Mouse (Mus musculus) E14TG2a.4 (cell line): ENCODE results near the gene Ddx1.
"Not testable (repeated sequence)": the region's sequence is repeated elsewhere in the genome, so short reads cannot be mapped to it uniquely, and the experiment has no call there.

ENCODE experiments used
- H3K27me3 ChIP-seq: 2 replicates; pipeline ENCODE4 v1.6.1; 2014; ENCODE audit warnings: low read length, control low read depth; ENCODE audit not compliant: insufficient read depth
- H3K36me3 ChIP-seq: 2 replicates; pipeline ENCODE4 v1.6.1; 2014; ENCODE audit warnings: low read length, control low read depth; ENCODE audit not compliant: insufficient read depth
- H3K4me1 ChIP-seq: replicated peaks from 2 replicates; pipeline ENCODE4 v1.6.1; 2014; ENCODE audit warnings: low read depth, low read length, control low read depth
- H3K4me3 ChIP-seq: replicated peaks from 2 replicates; pipeline ENCODE4 v1.5.1; 2014; ENCODE audit warnings: mild to moderate bottlenecking, low read length
- H3K9me3 ChIP-seq: 2 replicates; pipeline ENCODE4 v1.6.1; 2014; ENCODE audit warnings: low read length, control low read depth
- CTCF ChIP-seq: conservative IDR thresholded peaks from 2 replicates; pipeline ENCODE4 v1.5.1; 2014; ENCODE audit warnings: low read length
- NANOG ChIP-seq: IDR thresholded peaks from 2 replicates; pipeline ENCODE4 v1.6.1; 2014; ENCODE audit warnings: borderline replicate concordance, low read length, mixed read lengths
- POU5F1 ChIP-seq: IDR thresholded peaks from 2 replicates; pipeline ENCODE4 v1.6.1; 2014; ENCODE audit warnings: low read length, borderline replicate concordance

Gene Ddx1

DNA sequence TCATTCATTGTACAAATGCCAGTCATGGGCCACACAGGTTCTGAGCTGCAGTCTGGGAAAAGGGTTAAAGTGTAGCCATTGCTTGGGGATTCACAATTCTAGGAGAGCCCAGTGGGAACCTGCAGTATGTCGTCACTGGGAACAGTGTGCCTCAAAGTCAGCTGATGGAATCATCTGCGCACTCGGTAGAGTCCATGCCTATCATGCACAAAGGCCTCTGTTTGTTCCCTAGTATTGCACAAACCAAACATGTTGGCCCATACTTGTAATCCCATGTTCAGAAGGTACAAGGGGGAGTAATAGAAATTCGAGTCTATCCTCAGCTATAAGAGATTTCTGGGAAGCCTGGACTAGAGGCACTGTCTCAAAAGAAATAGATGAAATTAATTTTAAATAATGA is 52.9 kb downstream of the Ddx1 start:
- no peaks in the 10 kb centered on the region for H3K4me1 ChIP-seq
- H3K4me3 ChIP-seq = no peak overlapping the region
- TF ChIP-seq POU5F1 = no peak
- no peak for TF ChIP-seq NANOG
- TF ChIP-seq CTCF = no peak

DNA sequence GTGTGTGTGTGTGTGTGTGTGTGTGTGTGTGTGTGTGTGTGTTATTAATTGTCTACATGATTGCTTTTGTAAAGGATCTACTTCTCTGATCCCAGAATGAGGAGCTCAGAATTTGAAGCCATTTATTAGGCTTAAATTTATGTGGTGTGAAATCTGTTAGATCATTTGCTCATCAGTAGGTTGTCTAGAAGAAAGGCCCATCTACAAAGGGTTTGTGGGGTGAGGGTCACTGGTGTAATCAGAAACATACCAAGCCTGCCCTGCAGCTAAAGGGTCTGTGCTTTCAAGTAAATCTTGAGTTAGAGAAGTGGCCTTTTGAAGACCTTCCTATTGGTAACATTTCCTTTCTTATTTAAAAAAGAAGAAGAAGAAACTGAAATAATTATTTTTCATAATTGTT is 53.5 kb downstream of the Ddx1 start:
- Histone ChIP-seq H3K9me3 (no peaks in the 10 kb centered on the region), H3K4me1 (no peaks in the 10 kb centered on the region), H3K4me3 (no peak overlapping the region), H3K36me3 (no peaks in the 10 kb centered on the region), H3K27me3 (peaks cover 6% of the 10 kb centered on the region; the same call in 1 of the 2 replicates)
- no peak for TF ChIP-seq NANOG
- TF ChIP-seq CTCF = no peak
- no peak for TF ChIP-seq POU5F1

More for the DNA sequence above, 52.9 kb downstream of the Ddx1 start:
- H3K27me3 ChIP-seq = peaks cover 7% of the 10 kb centered on the region; the same call in 1 of the 2 replicates
- no peaks in the 10 kb centered on the region for H3K9me3 ChIP-seq
- no peaks in the 10 kb centered on the region for H3K36me3 ChIP-seq

DNA sequence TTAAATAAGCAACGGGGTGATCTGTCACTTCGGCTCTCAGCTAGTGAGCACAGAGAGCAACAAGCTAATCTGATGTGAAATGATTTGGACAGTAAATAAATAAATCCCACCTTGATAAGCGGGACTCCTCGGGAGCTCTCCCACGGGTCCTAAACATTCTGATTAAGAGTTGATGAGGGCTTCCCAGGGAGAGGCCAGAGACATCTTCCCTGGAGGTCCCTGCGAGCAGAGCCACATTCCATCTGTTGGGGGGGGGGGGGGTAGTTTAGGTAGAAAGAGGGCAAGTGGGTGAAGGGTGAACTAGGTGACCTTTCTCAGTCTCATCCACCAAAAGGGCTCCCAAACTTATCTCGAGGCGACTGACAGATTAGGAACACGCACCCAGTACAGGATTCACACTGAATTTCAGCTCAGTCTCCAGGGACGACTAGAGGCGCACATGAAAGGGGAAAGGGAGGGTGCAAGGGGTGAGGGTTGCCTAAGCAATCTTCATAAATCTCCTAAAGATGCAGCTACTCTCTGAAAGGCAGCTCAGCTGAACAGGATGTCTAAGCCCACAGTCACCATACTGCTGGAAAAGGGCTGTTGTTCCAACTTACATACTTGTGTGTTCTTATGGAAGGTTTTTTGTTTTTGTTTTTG is 60.8 kb downstream of the Ddx1 start:
- peaks cover 32% of the 10 kb centered on the region for H3K4me1 ChIP-seq
- TF ChIP-seq NANOG = no peak
- no peak for TF ChIP-seq POU5F1
- no peak for TF ChIP-seq CTCF
- H3K36me3 ChIP-seq = no peaks in the 10 kb centered on the region
- no peak overlapping the region for H3K4me3 ChIP-seq
- peaks cover 24% of the 10 kb centered on the region for H3K27me3 ChIP-seq
- no peaks in the 10 kb centered on the region for H3K9me3 ChIP-seq

GRCm38 (mm10) chr12:13186209-13186608 is 62.8 kb downstream of the Ddx1 start:
- Histone ChIP-seq H3K4me3 (no peak overlapping the region), H3K27me3 (peaks cover 37% of the 10 kb centered on the region), H3K36me3 (no peaks in the 10 kb centered on the region), H3K4me1 (peaks cover 38% of the 10 kb centered on the region), H3K9me3 (no peaks in the 10 kb centered on the region)
- TF ChIP-seq CTCF (no peak), POU5F1 (no peak), NANOG (no peak)

- peaks cover 37% of the 10 kb centered on the region for H3K27me3 ChIP-seq
- no peaks in the 10 kb centered on the region for H3K36me3 ChIP-seq
- no peaks in the 10 kb centered on the region for H3K9me3 ChIP-seq
- H3K4me1 ChIP-seq = peaks cover 48% of the 10 kb centered on the region
- TF ChIP-seq POU5F1 (no peak), CTCF (no peak), NANOG (no peak)
- 0 out of 2 replicates have a peak overlapping the region, but pooled peaks have one; percentile 35 for H3K4me3 ChIP-seq
Measured at GRCm38 (mm10) chr12:13184873-13185361, 64.1 kb downstream of the Ddx1 start.

DNA sequence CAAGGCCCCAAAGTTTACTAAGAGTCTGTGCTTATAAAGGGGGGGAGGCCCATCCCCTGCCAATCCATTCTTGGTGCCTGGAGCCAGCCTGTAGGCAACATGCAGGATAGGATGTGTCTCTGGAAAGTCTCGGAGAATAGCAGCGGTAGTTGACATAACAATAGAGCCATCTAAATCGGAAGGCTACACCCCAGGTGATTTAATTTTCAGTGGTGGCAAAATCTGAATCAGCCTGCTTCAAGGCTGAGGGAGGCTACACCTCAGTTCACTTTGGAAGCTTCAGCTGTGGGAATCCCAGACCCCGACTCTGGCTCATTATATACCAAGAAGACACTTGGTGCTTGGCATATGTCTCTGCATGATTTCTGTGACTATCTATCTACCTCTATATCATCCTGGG is 64.9 kb downstream of the Ddx1 start:
- not testable (repeated sequence) for H3K36me3 ChIP-seq, H3K9me3 ChIP-seq
- peak; percentile 92 for TF ChIP-seq NANOG
- Histone ChIP-seq H3K27me3 (peaks cover 37% of the 10 kb centered on the region), H3K4me1 (peaks cover 48% of the 10 kb centered on the region), H3K4me3 (0 out of 2 replicates have a peak overlapping the region, but pooled peaks have one; percentile 35)

DNA sequence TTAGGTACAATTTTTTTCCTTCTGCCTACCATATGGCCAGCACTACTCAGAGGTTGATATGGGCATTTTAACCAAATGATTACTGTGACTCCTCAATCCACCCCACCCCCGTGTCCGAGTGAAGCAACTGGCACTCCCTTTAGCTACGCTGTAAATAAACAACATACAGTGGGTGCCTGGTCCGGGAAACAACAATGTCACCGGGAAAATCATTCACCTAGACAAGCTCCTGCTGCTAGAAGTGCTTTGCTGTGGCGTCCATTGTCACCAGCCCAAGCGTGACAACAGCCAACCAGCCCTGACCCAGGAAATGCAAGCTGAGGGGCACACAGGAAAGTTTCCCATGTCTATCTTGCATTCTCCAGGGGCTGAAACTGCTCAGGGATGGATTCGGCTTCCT is 66.8 kb downstream of the Ddx1 start:
- Histone ChIP-seq H3K4me3 (no peak overlapping the region), H3K36me3 (no peaks in the 10 kb centered on the region), H3K4me1 (peaks cover 44% of the 10 kb centered on the region), H3K27me3 (peaks cover 37% of the 10 kb centered on the region), H3K9me3 (no peaks in the 10 kb centered on the region)
- TF ChIP-seq POU5F1 (no peak), NANOG (no peak), CTCF (no peak)

DNA sequence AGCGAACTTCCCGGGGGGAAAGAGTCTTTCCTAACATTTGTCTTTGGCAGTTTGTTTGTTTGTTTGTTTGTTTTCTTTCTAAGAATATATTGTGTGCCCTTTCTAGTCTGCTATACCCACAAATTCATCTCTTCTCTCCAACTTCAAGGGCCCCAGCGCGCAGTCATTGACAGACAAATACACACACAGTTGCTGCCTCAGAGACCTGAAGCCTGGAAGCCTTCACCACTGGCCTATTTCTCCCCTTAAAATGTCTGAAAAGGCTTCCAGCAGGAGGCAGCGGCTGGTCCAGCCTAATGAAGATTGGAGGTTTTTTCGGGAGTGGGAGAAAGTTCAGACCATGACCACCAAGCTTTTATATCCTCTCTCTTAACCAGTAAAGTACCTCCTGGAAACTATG is 67.3 kb downstream of the Ddx1 start:
- Histone ChIP-seq H3K4me3 (no peak overlapping the region), H3K27me3 (peaks cover 32% of the 10 kb centered on the region), H3K9me3 (no peaks in the 10 kb centered on the region), H3K36me3 (no peaks in the 10 kb centered on the region), H3K4me1 (peaks cover 44% of the 10 kb centered on the region)
- TF ChIP-seq NANOG = no peak
- no peak for TF ChIP-seq POU5F1
- no peak for TF ChIP-seq CTCF

- H3K9me3 ChIP-seq = no peaks in the 10 kb centered on the region
- peaks cover 43% of the 10 kb centered on the region for H3K4me1 ChIP-seq
- no peaks in the 10 kb centered on the region for H3K36me3 ChIP-seq
- no peak overlapping the region for H3K4me3 ChIP-seq
- peaks cover 31% of the 10 kb centered on the region for H3K27me3 ChIP-seq
- TF ChIP-seq NANOG (no peak), CTCF (no peak), POU5F1 (no peak)
Measured at GRCm38 (mm10) chr12:13180715-13181335, 68.2 kb downstream of the Ddx1 start.
